Mouse (Mus musculus) lung, adult 2 months (tissue): ENCODE measurements around the gene Rd3l.

Source experiments
- CTCF ChIP-seq: fragments of 200-500 bp; IDR thresholded peaks from 2 replicates; pipeline ENCODE4 v1.5.1; 2011; ENCODE audit warnings: mild to moderate bottlenecking, low read length, control low read depth; ENCODE audit not compliant: insufficient read depth
- POLR2A ChIP-seq: fragments of 200-500 bp; IDR thresholded peaks from 2 replicates; pipeline ENCODE4 v1.6.1; 2011; ENCODE audit warnings: low read depth, mild to moderate bottlenecking, control low read depth, low read length, borderline replicate concordance; ENCODE audit errors: extremely low read depth

- no peak for TF ChIP-seq CTCF
- no peak for TF ChIP-seq POLR2A
Measured at GRCm38 (mm10) chr12:111950486-111950885, 30.6 kb downstream of the Rd3l start.
